Mouse (Mus musculus) neural tube, embryonic 12.5 days (tissue): Measurements from ENCODE around the gene Gm21882. TPM values are rescaled to one million over a fixed set of nuclear protein-coding genes. Genes with fewer than 3 reads are reported as not detected.
"Not testable (repeated sequence)": the region's sequence is repeated elsewhere in the genome, so short reads cannot be mapped to it uniquely, and the experiment has no call there.

Source experiments
- ATAC-seq: fragments of 200-750 bp; cut with Nextera tagmentation; 2 replicates; pipeline ENCODE4 v1.8.0; 2017; ENCODE audit warnings: low read depth, mild to moderate bottlenecking, moderate TSS enrichment, moderate library complexity; ENCODE audit not compliant: low FRiP score
- H3K27ac ChIP-seq: fragments of 300-500 bp; sonication (generic); 2 replicates; pipeline ENCODE4 v1.5.1; 2016
- H3K27me3 ChIP-seq: fragments of 300-500 bp; sonication (generic); replicated peaks from 2 replicates; pipeline ENCODE4 v1.6.1; 2016; ENCODE audit warnings: mild to moderate bottlenecking
- H3K36me3 ChIP-seq: fragments of 300-500 bp; sonication (generic); 2 replicates; pipeline ENCODE4 v1.6.1; 2016; ENCODE audit warnings: mild to moderate bottlenecking
- H3K4me1 ChIP-seq: fragments of 300-500 bp; sonication (generic); 2 replicates; pipeline ENCODE4 v1.6.1; 2016
- H3K4me2 ChIP-seq: fragments of 300-500 bp; sonication (generic); replicated peaks from 2 replicates; pipeline ENCODE4 v1.6.1; 2016; ENCODE audit warnings: mild to moderate bottlenecking
- H3K4me3 ChIP-seq: fragments of 300-500 bp; sonication (generic); 2 replicates; pipeline ENCODE4 v1.5.1; 2016
- H3K9ac ChIP-seq: fragments of 300-500 bp; sonication (generic); 2 replicates; pipeline ENCODE4 v1.6.1; 2016; ENCODE audit warnings: mild to moderate bottlenecking
- H3K9me3 ChIP-seq: fragments of 300-500 bp; sonication (generic); 2 replicates; pipeline ENCODE4 v1.6.1; 2016; ENCODE audit warnings: mild to moderate bottlenecking
- WGBS: fragments of 180-500 bp; shearing (Covaris S2); methylation state at CpG from one replicate; pipeline ENCODE4 v1.1.7; 2016; 5-methylcytosine and 5-hydroxymethylcytosine counted together
- polyA plus RNA-seq: library from polyadenylated mRNA; unstranded; fragments of >200 nt; fragmentation: Nextera tagmentation; extraction: Ambion mirVana; gene quantifications from 2 replicates; pipeline ENCODE4 v1.2.1, GENCODE M21; 2016

The Gm21882 gene
- polyA plus RNA-seq, result not detected in 2 replicates

GRCm38 (mm10) chrY:40381423-40381822 is at the start of gene Gm21882:
TSS of gene Gm21882 (minus strand) at chrY:40381523.
- H3K36me3 ChIP-seq, H3K9me3 ChIP-seq, H3K4me1 ChIP-seq, H3K27ac ChIP-seq, H3K4me3 ChIP-seq, ATAC-seq, H3K9ac ChIP-seq, H3K4me2 ChIP-seq, H3K27me3 ChIP-seq: not testable (repeated sequence)
- WGBS, result 43% methylated on average over 1 of the region's 1 CpGs

Other genes with a start within 250 kb of the Gm21882 start
- gene Gm21865, start 64.6 kb downstream of the Gm21882 start, polyA plus RNA-seq, result not detected in 2 replicates